Mouse (Mus musculus): Measurements from ENCODE around the gene Enox1.

The Enox1 gene

DNA sequence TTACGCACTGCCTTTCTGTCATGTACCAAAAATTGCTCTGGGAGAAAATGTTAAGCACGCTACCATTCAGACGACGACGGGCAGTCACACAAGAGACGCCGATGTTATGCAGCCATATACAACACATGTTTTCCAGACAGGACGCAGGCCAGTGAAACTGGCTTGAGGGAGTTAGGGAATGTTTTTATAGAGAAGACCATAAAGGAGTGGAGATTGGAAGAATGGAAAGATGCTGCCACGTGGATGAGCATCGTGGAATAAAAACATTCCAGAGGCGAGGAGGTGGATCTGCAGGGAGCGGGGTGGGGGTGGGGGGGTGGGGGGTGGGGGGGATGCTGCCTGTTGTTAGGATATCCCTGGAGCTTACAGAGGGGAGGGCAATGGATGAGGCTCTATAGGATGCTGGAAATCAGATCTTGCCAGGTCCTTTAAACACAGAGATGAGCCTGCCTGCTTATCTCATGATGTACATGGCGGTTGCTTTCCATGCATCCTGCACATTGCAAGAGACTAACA lies 116.4 kb downstream of the Enox1 start:
- no peak for DNase-seq (ENCODE audit: low spot score)

DNA sequence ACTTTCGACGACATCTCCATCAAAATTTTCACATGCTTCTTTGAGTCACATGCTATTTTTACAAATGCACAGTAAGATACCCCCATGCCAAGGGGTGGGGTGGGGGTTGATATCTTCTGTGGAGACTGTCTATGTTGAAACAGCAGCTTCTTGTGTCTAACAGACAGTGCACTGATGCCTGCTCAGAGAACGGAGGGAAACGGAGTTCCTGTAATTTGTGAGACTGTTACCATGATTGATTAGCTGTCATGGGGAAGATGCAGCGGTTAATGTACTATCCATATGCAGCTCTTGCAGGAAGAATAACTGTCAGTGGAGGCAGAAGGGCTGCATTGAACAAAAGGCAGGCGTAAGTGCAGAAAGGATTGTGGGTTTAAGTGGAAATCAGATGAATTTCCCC lies 117.2 kb downstream of the Enox1 start:
- DNase-seq (ENCODE audit: low spot score) = peak; percentile 21

DNA sequence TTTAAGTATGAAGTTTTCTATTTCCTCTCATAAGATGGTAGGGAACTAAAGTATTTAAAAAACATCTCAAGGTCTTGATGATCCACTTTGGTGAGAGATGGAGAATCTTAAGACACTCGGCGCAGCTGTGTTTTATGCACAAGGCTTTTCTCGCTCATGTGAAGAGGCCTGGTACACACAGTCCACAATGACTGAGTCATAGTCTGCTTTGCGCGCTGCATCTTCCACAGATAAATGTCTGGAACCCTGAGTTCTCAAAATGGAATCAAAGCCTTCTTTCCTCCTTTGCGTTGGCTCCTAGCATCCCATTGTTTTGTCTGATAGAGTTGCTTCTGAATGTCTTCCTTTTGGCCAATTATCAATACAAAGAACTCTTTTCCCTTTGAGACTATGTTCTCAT lies 119.0 kb downstream of the Enox1 start:
- no peak for DNase-seq (ENCODE audit: low spot score)

DNA sequence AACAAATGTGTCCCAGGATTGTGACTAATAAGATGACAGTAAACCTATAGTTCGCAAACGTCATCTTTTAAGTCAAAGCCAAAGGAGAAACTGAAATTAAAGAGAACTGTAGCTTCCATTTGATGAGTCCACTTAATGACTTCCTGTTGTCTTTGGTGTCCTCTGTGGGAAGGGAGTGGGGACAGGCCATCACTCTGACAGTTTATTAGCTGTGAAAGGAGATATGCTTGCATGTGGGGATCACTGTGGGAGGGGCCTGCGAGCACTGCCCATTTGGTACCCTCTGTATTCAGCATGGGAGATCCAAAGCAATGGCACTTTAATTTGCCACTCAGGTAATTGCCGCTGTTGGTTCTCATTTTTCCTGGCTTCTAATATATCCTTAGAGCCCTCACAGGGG lies 122.6 kb downstream of the Enox1 start:
- no peak for DNase-seq (ENCODE audit: low spot score)

DNA sequence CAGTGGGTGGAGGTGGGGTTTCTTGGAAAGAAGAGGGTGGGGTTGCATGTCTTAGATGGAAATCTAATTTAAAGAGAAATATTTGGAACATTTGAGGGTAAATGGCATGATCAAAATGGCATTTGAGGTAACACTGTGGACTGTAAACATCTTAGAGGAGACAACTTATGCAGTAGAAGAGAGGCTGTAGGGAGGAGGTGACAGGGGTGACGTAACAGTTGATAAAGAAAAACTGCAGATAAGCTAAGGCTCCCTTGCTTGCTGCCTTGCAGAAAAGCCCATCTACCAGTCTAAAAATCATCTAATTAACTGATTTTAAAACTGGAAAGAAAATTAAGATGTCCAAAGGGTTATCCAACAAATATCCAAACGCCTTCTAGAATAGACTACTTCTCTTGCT lies 123.9 kb downstream of the Enox1 start:
- no peak for DNase-seq (ENCODE audit: low spot score)

DNA sequence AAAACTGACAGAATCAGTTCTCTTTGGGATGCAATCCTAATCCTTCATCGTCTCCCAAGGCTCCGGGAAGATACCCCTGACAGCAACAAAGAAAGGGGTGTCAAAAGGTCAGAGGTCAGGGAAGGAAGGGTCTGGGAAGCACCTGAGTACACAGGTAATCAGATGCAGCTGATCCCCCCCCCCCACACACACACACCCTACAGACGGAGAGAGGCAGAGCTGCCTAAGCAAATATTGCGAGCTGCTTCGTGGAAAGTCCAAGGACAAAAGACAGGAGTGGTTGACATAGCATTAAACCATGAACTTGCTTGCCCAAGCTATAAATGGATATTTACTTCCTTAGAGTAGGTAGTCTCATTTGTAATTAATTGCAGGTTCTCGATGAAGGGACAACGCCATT lies 124.3 kb downstream of the Enox1 start:
- DNase-seq (ENCODE audit: low spot score) = no peak

DNA sequence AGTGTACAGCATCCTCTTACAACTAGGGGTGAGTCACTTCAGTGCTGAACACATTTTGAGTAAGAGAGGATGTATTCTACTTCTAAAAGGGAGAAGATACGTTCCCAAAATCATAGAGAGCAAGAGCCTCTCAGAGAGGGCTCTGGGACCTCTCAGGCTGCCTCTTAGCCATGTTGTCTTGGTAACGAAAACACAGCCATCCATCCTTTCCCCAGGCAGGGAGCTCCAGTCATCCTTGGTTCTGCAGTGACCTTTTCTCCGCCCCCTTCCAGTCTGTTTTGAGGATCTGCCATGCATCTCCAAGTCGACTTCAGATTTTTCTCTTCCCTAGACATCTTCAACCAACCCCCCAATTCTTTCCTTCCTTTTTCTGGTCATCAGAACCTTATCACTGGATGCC lies 127.4 kb downstream of the Enox1 start:
- no peak for DNase-seq (ENCODE audit: low spot score)

DNA sequence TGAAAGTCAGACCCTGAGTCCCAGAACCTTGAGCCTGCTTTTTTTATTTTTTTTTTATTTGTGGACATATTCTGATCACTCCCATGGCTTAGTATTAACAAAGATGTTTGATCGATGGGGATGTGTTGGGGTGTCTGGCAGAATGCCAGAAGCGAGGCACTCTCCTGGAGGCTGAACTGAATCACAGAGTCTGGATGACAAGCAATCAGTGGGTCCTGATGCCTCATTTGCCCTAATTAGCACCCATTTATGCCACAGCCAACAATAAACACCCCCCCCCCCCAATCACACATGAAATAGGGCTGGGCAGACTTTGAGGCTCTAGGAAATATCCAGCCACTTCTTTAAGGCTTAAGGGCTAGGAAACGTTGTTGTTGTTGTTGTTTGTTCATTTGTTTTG lies 128.9 kb downstream of the Enox1 start:
- DNase-seq (ENCODE audit: low spot score) = no peak

DNA sequence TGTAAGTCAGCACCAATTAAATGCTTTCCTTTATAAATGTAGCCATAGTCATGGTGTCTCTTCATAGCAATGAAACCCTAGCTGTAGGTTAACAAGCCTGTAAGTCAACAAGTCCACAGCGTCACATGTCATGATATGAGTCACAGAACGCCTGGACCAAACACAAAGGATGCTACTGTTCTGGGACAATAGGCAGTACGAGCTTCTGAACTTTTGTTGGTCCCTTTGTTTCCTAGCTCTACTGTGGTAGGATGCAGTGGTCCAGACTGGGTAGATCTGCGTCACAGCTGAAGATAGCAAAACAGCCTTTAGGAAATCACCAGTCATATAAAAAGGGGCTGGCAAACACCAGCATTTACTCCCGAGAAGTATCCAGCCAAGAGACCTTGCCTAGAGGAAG lies 135.2 kb downstream of the Enox1 start:
- no peak for DNase-seq (ENCODE audit: low spot score)

DNA sequence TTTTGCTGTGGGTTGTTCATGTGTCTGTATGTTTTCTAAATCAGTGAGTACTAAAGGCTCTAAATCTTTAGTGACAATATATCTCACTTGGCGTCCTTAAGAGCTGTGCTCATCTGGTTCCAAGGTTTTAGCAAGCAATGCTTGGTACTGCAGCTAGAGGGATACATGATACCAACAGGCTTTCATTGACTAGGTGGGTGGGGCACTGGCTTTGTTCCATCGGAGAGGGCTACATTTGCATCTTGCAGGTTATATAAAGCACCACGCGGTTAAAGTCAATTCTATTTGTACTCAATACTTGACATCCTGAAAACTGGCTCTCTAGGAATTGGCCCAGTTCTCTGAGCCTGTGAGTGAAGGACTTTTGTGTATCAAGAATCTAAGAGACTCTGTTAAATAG lies 140.5 kb downstream of the Enox1 start:
- no peak for DNase-seq (ENCODE audit: low spot score)

DNA sequence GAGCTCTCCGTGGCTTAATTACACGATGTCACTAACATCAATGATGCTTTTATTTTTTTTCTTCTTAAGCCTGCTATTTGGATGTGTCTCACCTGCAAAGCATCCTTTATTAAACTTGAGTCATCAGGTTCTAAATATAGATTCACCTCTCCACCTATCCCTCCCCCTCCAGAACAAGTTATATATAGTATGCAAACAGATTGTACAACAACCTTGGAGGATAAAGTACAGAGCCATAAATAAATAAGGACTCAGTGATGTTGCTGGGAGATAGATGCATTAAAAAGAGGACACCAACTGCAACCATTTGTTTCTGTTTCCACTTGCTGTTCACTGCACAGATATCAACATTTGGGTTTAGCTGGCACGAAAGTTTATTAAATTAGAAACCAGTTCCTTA lies 141.8 kb downstream of the Enox1 start:
- DNase-seq (ENCODE audit: low spot score) = no peak

DNA sequence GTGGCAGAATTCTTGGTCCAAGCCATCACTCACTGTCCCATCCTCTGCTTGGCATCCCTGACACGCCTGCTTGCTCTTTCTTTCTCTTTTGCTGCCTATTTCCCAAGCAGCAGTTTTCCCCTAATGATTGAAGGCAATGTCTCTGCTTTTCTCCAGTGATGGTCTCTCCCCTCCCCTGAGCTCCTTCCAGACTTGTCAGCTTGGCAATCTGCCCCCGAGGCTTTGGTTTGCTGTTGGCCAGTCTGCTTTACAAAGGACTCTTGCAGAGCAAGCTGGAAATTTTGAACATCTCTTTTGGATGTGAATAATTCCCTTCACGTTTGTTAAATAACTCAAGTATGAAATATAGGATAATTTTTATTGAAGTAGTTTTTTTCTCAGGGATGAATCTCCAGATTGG lies 153.0 kb downstream of the Enox1 start:
- no peak for DNase-seq (ENCODE audit: low spot score)

DNA sequence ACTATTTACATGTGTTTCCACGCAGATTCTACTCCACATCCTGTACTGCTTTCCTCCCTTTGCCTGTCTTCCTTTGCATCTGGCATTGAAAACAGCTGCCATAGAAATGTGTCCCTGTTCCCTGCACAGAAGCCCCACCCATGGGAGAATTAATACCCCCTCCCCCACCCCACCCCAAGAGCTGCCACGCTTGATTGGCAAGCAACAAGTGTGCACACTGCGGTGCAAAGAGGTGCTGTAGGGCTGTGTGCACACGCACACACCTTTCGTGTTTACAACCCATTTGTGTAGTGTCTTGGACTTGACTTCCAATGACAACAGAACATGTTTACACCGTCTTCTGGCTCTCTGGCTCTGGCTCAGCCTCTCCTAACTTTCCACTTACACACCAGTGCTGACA lies 154.9 kb downstream of the Enox1 start:
- no peak for DNase-seq (ENCODE audit: low spot score)

DNA sequence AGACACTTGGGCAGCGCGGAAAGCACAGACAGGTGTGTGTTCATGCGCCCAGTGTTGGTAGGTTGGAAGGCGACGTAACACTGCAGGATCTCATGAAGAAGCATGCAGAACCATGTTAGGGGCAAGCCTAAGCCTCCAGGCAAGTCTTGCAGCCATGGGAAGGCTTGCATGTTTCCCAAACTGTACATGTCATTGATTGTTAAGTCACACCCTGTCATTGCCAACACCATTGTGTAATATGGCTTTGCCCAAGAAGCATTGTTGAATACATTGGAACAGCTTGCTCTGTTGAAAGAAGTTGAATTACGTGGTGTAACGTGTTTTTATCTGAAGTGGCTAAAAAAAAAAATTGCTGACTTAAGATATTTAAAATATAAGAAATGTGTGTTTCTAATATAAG lies 162.8 kb downstream of the Enox1 start:
- no peak for DNase-seq (ENCODE audit: low spot score)

DNA sequence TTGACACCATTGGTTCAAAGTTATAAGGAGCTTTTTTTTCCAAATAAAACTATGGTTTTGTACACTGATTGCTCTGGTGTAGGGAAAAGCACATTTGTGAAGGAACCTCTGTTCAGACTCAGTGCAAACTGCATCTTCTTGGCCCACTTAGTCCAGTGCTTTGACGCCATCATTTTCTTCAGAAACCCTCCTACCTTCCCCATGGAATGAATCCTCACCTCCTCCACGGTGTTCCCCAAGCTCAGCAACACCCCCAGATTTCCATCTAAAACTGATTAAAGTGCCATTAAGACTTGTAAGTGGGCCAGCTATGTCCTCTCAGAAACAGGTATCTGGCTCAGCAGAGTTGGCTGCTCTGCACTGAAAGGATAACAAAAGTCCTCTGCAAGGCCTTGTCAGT lies 167.8 kb downstream of the Enox1 start:
- no peak for DNase-seq (ENCODE audit: low spot score)

DNA sequence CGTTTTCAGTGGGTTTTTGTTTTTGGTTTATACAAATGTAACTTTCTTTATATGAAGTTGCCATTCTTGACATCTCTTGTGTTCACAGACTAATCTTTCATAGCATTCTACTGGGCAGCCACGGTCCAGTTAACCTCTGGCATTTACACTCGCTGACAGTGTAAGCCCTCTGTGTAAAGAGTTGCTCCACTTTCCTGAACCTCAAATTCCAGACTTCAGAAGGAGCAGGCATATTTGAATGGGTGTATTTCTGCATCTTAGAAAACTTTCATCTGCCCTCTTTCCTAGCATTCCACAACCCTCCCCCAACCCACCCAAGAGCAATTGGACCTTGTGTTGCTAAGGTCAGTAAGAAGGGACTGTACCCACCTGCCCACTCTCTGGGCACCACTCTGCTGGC lies 171.1 kb downstream of the Enox1 start:
- DNase-seq (ENCODE audit: low spot score) = no peak

DNA sequence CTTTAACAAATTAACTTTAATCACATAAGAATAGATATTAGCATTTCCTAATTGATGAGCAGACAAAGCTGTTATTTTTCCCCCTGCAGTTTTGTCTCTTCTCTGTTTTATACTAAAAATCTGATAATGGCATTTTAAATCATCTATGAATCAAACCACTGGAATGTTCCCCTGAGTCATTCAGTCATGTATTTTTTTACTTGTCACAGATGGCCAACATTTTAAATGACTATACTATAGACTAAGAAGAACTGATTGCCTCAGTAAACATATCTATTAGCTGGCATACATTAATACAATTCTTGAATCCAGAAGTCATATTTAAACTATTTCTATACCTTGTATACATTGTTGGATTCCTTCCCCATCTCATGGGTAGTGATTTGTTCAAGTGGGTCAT lies 173.2 kb downstream of the Enox1 start:
- no peak for DNase-seq (ENCODE audit: low spot score)

DNA sequence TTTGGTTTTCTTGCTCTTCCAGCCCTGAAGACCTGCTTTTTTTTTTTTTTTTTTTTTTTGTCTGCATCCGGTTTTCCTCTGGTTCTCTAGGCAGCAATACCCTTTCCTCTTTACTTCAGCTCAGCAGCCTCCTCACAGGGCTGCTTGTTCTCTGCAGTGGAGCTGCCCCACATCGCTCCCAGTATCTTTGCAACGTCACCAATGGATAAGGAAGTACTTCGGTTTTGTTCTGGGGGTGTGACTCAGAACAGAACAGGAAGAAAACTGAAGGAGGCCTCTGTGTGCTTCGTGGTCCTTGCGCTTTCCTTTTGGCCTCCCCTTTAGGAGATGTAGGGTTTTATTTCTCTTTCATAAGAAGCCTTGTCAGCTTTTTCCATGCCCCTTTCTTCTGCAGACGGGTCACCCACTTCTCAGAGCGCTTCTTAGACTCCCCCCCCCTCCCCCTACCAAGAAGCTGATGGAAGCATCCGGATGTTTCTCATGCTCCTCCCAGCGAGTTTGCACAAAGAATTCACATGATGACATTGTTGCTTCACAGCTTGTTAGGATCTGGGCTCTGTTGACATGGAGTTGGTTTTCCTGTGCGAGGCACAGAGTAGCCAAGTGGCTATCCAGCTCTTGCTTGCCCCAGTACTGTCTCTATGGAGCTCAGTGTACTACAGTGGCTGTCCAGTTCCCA lies 187.2 kb downstream of the Enox1 start:
- DNase-seq (ENCODE audit: low spot score) = no peak

DNA sequence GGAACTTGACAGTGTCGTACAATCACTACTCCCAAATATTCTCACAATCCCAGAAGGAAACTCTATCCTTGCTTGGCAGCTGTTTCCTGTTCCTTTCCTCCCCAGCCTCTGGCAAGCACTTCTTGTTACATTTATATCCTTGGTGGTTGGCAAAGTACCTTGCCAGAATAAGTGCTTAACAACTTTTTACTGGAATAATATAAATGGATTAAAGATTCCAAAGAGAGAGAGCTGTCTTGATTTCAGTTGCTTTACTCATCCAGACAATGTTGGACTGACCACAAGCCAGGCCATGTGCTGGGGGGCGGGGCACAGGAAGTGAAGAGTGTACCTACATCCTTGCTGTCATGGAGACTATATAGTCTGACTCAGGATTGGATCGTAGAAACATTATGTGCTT lies 189.7 kb downstream of the Enox1 start:
- no peak for DNase-seq (ENCODE audit: low spot score)

DNA sequence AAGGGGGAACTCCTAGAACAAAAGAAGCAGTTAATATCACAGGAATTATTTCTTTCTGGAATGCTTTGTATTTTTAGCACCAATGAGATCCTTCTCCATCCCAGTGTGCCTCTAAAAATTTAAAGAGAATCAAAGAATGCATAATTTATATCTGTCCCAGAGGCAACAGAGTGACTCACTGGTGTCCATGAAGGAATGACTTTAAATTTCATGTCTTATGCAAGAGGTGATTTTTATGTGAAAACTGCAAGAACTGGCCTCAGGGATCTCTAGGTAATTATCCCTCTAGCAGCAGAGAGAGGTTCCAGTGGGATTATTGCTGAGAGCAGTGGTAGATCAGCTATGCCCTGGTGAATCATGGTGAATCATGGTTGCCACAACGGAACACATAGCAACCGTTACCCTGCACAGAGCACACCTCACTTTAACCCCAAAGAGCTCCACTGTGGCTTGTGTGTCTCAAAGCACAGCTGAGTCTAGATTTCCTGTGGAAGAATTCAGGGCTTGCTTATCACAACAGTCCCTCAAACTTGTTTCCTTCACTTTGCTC lies 195.3 kb downstream of the Enox1 start:
- DNase-seq (ENCODE audit: low spot score) = no peak

DNA sequence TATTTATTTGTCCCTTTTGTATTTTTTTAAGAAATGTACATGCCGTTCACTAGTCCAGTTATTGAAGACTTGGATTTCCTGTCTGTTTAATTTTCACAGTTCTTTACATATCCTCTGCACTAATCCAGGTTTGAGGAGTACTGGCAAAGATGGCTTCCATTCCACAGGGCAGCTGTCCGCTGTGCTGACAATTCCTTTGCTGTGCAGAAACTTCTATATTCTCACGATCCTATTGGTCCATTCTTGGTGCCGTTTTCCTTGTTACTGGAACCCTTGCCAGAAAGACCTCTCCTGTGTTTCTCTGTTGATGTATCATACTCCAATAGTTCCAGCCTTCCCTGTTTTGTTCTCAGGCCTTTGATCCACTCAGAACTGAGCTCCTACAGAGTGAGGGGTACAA lies 206.1 kb downstream of the Enox1 start:
- no peak for DNase-seq (ENCODE audit: low spot score)

DNA sequence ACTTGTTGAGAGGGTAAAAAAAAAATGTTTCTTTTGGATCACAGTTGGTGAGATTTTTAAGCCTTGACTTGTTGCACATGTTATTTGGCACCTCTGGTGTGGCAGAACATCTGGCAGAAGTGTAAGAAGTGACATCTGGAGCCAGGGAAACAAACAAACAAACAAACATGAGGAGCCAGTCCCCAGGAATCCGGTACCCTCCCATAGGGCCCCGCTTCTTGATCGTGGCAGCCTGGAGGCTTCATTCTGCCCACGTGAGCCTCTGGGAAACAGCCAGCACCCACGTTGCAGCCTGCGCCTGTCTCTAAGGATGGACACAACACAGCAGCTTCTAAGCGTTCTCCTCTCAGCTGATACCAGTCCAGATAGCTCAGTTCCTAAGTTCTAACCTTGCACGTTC lies 211.8 kb downstream of the Enox1 start:
- no peak for DNase-seq (ENCODE audit: low spot score)

DNA sequence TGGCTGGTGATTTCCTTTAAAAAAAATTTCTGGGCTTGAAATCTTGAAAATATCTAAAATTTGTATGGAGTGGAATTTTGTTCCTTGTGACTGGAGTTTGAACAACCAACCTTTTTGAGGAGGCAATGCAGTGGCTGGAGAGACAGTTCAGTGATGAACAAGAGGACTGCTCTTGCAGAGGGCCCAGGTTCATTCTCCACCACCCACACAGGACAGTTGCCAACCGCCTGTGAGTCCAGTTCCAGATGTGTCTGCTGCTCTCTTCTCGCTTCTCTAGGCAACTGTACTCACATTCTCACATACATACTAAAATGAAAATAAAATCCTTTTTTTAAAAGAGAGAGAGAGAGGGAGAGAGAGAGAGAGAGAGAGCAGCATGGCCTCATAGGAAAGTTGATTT lies 212.5 kb downstream of the Enox1 start:
- no peak for DNase-seq (ENCODE audit: low spot score)

DNA sequence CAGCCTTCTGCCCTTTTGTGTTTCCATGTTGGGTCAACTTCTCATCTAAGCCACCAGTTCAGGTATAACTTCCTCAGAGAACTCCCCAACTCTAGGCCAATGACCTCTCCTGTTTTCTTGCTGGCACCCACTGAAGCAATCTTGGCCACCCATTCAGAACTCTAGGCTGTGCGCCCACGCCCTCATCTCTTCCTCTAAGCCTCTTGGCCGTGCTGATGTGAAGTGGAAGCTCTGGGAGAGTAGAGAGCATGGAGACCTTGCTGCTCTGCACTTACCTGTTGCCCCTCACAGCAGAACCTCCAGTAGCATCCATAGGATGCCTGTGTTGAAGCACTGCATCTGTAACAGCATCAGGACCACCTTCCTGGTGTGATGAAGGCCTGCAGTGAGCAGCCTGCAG lies 214.0 kb downstream of the Enox1 start:
- DNase-seq (ENCODE audit: low spot score) = no peak
